Mouse (Mus musculus) cerebellum, adult 2 months (tissue): ENCODE measurements around the gene Ssr2. TPM values are rescaled to one million over a fixed set of nuclear protein-coding genes. Genes with fewer than 3 reads are reported as not detected.
"Not testable (repeated sequence)": the region's sequence is repeated elsewhere in the genome, so short reads cannot be mapped to it uniquely, and the experiment has no call there.

Experiments
- DNase-seq, 2 experiments: peaks; one replicate each; pipeline ENCODE4 v3.0.0; 2021
- H3K27ac ChIP-seq: fragments of 200-500 bp; 2 replicates; pipeline ENCODE4 v1.5.1; 2012; ENCODE audit warnings: low read length, control low read depth, inconsistent platforms; ENCODE audit not compliant: insufficient read depth
- H3K27me3 ChIP-seq: fragments of 200-500 bp; 2 replicates; pipeline ENCODE4 v1.6.1; 2012; ENCODE audit warnings: inconsistent platforms, mild to moderate bottlenecking, low read length, moderate library complexity; ENCODE audit not compliant: control insufficient read depth, insufficient read depth
- H3K4me1 ChIP-seq: fragments of 200-500 bp; 2 replicates; pipeline ENCODE4 v1.6.1; 2011; ENCODE audit warnings: low read length; ENCODE audit not compliant: control insufficient read depth, insufficient read depth
- H3K4me3 ChIP-seq: fragments of 200-500 bp; replicated peaks from 2 replicates; pipeline ENCODE3; 2011; ENCODE audit warnings: mild to moderate bottlenecking, low read depth, low read length, control low read depth; ENCODE audit not compliant: insufficient read depth
- CTCF ChIP-seq: fragments of 200-500 bp; IDR thresholded peaks from 2 replicates; pipeline ENCODE4 v1.5.1; 2011; ENCODE audit warnings: low read depth, mild to moderate bottlenecking, control low read depth, low read length, moderate library complexity, borderline replicate concordance; ENCODE audit not compliant: insufficient read depth
- POLR2A ChIP-seq: fragments of 200-500 bp; IDR thresholded peaks from 2 replicates; pipeline ENCODE4 v1.6.1; 2011; ENCODE audit warnings: low read length, control low read depth, borderline replicate concordance; ENCODE audit not compliant: insufficient read depth
- WGBS: fragments of 180-500 bp; shearing (Covaris S2); methylation state at CpG from one replicate; pipeline ENCODE4 v1.1.7; 2018; 5-methylcytosine and 5-hydroxymethylcytosine counted together
- polyA plus RNA-seq: library from polyadenylated mRNA; depleted of rRNA; stranded (reverse); fragments of >200 nt; gene quantifications from 2 replicates; pipeline ENCODE4 v1.2.3, GENCODE M21; 2012

Ssr2 gene
- polyA plus RNA-seq, 1 experiment, result 141 TPM

DNA sequence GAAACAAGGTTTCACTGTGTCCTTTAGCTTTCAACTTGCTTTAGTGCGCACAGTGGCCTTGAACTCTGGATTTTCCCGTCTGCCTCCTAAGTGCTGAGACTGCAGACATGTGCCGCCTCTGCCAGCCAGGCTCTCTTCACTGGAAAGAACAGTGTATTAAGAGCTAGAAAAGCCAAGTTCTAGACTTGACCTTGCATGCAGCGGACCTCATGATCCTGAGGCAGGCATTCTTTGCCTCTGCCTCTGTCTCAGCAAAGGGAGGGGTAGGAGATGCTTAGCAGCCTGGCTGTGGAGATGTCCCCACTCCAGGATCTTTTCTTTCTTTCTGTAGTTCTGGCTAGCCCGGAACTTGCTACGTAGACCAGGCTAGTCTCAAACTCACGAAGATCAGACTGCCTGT is 29.2 kb downstream of the Ssr2 start:
- H3K27me3 ChIP-seq, result no peaks in the 10 kb centered on the region
- WGBS, result 95% methylated on average over 7 of the region's 7 CpGs
- no peak overlapping the region for H3K4me3 ChIP-seq
- TF ChIP-seq POLR2A (no peak), CTCF (no peak)
- H3K4me1 ChIP-seq, result peaks cover 2% of the 10 kb centered on the region; the same call in 1 of the 2 replicates
- DNase-seq, result no peak
- no peak overlapping the region for H3K27ac ChIP-seq

DNA sequence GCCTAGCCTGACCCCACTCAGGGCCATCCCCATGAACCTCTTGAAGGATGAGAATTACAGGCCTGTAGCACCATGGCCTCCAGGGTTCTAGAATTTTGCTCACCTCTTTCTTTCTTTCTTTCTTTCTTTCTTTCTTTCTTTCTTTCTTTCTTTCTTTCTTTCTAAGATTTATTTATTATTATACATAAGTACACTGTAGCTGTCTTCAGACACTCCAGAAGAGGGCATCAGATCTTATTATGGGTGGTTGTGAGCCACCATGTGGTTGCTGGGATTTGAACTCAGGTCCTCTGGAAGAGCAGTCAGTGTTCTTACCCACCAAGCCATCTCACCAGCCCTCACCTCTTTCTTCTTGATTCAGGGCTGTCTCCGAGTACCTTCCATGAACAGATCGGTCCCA is 30.0 kb downstream of the Ssr2 start, which contains the start of gene Arhgef2:
Arhgef2 (plus strand) TSS at position 301 of the 400 bp plus-strand sequence.
- WGBS, result 94% methylated on average over 2 of the region's 2 CpGs
- H3K4me1 ChIP-seq, H3K4me3 ChIP-seq, DNase-seq, H3K27me3 ChIP-seq, H3K27ac ChIP-seq: not testable (repeated sequence)

DNA sequence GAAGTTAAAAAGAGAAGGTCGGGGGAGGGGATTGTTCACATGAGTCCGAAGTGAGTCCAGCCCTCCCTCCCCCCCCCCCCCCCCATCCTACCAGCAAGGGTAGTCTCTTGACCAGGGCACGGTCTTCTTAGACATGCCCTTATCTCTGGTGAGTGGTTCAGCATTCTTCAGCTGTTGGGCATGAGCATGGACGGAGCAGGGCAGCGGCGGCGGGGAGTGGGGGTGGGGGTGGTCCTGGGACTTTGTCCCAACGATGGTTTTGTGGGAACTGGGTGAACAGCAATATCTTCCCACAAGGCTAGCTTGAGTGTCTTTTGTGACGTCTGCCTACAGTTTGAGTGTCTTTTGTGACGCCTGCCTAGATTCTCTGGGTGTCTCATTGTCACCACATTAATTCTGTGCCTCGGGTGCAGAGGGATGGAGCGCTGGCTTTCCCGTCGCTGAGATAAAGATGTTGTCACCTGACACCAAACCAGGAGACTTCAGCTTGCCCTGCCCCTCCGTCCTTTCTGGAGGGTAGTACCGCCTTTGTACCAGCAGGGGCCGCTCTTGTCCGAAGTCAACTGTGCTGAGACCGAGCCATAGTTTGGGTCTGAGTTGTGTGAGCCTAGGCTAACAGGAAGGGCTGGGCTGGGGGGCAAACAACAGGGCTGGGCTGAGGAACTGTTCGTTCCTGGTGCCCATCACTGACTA is 31.5 kb downstream of the Ssr2 start:
- no peak overlapping the region for H3K27ac ChIP-seq
- TF ChIP-seq CTCF (peak; percentile 98), POLR2A (no peak)
- H3K4me3 ChIP-seq, result peak overlapping the region; percentile 36
- under 1% methylated on average over 20 of the region's 20 CpGs for WGBS
- peak; percentile 86 to 94 for DNase-seq
- peaks cover 2% of the 10 kb centered on the region; the same call in 1 of the 2 replicates for H3K4me1 ChIP-seq
- no peaks in the 10 kb centered on the region for H3K27me3 ChIP-seq

DNA sequence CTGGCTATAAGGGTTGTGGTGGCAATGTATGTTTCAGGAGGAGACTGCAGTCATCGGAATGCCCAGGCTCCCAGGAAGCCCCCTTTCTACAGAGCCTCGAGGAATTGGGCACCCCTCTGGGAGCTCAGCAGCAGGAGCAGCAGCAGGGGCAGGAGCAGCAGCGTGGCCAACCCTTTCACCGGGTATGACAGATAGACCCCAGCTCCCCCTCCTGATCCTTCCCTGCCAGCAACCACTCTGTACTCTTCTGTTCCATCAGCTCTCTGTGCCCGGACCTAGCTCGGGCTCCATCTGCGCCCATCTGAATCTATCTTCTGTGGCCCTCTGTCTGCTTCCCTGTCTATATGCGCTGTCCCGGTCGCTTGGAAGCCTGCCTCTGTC is 32.1 kb downstream of the Ssr2 start:
- TF ChIP-seq POLR2A (no peak), CTCF (no peak)
- Histone ChIP-seq H3K27ac (no peak overlapping the region), H3K4me3 (peak overlapping the region; percentile 23), H3K27me3 (no peaks in the 10 kb centered on the region), H3K4me1 (peaks cover 2% of the 10 kb centered on the region; the same call in 1 of the 2 replicates)
- DNase-seq, result no peak
- WGBS, result 8% methylated on average over 10 of the region's 10 CpGs

DNA sequence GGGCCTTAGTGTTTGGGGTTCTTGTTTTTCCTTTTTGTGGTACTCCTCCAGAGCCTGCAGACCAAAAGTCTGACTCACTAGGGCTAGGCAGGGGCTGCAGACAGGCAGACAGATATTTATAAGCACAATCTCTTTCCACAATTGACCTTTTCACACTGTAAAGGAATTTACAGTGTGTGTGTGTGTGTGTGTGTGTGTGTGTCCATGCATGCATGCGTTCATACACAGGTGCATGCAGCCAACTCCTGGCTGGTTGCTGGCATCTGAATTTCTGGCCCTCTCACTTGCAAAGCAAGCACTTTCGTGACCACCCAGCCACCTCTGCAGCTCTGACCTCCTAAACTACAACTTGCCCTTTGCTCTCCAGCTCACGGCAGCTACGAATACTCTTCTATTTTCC is 33.4 kb downstream of the Ssr2 start:
- no peak for DNase-seq
- no peak overlapping the region for H3K4me3 ChIP-seq
- TF ChIP-seq POLR2A (no peak), CTCF (no peak)
- H3K27me3 ChIP-seq, result no peaks in the 10 kb centered on the region
- 78% methylated on average over 4 of the region's 4 CpGs for WGBS
- H3K27ac ChIP-seq, result no peak overlapping the region
- H3K4me1 ChIP-seq, result peaks cover 2% of the 10 kb centered on the region; the same call in 1 of the 2 replicates

DNA sequence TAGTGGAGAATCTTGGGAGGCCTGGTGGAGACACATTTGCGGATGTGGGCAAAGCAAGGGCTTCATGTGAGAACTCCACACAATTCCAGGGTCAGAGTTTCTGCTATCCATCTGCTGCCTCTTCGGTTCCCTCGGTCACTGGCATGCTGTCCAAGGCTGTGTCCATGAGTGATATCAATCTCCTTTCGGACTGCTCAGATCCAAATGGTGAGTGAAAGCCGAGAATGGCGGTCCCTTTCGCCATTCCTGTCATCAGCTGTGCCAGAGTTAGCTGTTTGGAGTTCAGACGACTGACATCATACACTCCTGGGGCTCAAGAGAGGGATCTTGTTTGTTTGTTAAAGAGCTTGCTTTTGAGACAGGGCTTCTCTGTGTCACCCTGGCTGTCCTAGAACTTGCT is 38.7 kb downstream of the Ssr2 start:
- 57% methylated on average over 8 of the region's 8 CpGs for WGBS
- H3K27me3 ChIP-seq, result no peaks in the 10 kb centered on the region
- no peak for TF ChIP-seq POLR2A
- no peak for TF ChIP-seq CTCF

DNA sequence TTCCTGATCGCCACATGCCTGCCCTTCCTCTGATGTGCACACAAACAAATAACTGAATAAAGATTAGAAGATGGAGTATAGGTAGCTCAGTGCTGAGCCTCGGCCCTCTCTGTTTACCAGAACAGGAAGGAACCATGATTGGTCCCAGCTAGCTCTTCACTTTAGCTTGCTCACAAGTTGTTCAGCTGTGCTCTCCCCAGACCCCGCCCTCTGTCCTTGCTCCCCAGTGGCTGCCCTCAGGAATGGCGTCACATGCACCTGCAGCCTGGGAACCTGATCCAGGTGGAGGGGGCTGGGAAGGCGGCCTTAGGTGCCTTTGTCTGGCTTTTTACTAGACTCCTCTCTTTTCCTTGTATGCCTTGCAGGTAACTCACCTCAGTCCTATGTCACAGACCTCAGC is 39.4 kb downstream of the Ssr2 start:
- DNase-seq, result peak; percentile 43 to 48
- Histone ChIP-seq H3K4me3 (peak overlapping the region; percentile 88), H3K27ac (peak overlapping the region; percentile 96), H3K4me1 (peaks cover 15% of the 10 kb centered on the region), H3K27me3 (no peaks in the 10 kb centered on the region)
- 57% methylated on average over 5 of the region's 5 CpGs for WGBS
- TF ChIP-seq POLR2A (no peak), CTCF (no peak)

More for the DNA sequence above, 38.7 kb downstream of the Ssr2 start:
- DNase-seq, result no peak
- no peak overlapping the region for H3K4me3 ChIP-seq
- peak overlapping the region; percentile 96; the same call in 1 of the 2 replicates for H3K27ac ChIP-seq
- peaks cover 15% of the 10 kb centered on the region for H3K4me1 ChIP-seq

DNA sequence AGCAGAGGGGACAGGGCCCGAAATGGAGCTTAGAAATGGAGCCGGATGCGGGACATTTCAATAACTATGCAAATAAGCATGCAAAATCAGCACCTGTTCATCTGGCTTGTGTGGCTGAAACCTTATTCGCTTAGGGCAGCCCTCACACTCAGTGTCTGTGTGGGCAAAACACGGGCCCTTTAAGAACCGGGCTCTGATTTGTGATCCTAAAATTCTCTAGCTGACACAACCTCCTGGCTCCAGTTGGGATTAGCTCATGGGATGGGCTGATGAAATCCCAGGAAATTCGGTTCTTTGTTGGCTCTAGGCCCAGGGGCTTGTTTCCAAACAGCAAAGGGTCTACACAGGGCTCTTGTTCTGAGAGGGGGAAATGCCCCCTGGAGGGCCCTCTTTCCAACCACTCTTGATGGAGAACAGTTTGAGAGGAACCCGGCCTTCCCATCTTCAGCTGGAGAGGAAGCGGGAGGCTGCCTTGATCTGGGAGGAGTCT is 40.3 kb downstream of the Ssr2 start:
- Histone ChIP-seq H3K4me3 (peak overlapping the region; percentile 88), H3K4me1 (peaks cover 15% of the 10 kb centered on the region), H3K27me3 (no peaks in the 10 kb centered on the region), H3K27ac (peak overlapping the region; percentile 96)
- 7% methylated on average over 9 of the region's 9 CpGs for WGBS
- DNase-seq, result peak; percentile 80 to 84
- TF ChIP-seq CTCF, result no peak
- TF ChIP-seq POLR2A, result peak; percentile 59; the same call in 1 of the 2 replicates
